Mouse (Mus musculus): ENCODE data around the gene Prom1. TPM values are rescaled to one million over a fixed set of nuclear protein-coding genes. Genes with fewer than 3 reads are reported as not detected.
"Not testable (repeated sequence)": the region's sequence is repeated elsewhere in the genome, so short reads cannot be mapped to it uniquely, and the experiment has no call there.

Prom1 gene
- total RNA-seq (2017): 3.3 and 6.4 TPM in 2 replicates

- ATAC-seq (replicated peaks in 1 of 2; ENCODE audit: insufficient read depth in 1 of 2, low FRiP score in 2 of 2, low TSS enrichment in 1 of 2, low read depth in 1 of 2, poor library complexity in 2 of 2, severe bottlenecking in 2 of 2): peak; percentile 29 to 47
Observed at GRCm38 (mm10) chr5:44101231-44102110, at the start of gene Prom1. TSS of gene Prom1 (minus strand) at chr5:44102032.

- no peak for ATAC-seq (replicated peaks in 1 of 2; ENCODE audit: insufficient read depth in 1 of 2, low FRiP score in 2 of 2, low TSS enrichment in 1 of 2, low read depth in 1 of 2, poor library complexity in 2 of 2, severe bottlenecking in 2 of 2)
Observed at GRCm38 (mm10) chr5:44147732-44148131, 45.9 kb upstream of the Prom1 start.

- ATAC-seq (replicated peaks in 1 of 2; ENCODE audit: insufficient read depth in 1 of 2, low FRiP score in 2 of 2, low TSS enrichment in 1 of 2, low read depth in 1 of 2, poor library complexity in 2 of 2, severe bottlenecking in 2 of 2): peak; percentile 88 to 95
Observed at GRCm38 (mm10) chr5:44146437-44147332, 44.9 kb upstream of the Prom1 start.

GRCm38 (mm10) chr5:44143467-44144235 is 41.8 kb upstream of the Prom1 start:
- ATAC-seq (replicated peaks in 1 of 2; ENCODE audit: insufficient read depth in 1 of 2, low FRiP score in 2 of 2, low TSS enrichment in 1 of 2, low read depth in 1 of 2, poor library complexity in 2 of 2, severe bottlenecking in 2 of 2): no peak

- ATAC-seq (replicated peaks in 1 of 2; ENCODE audit: insufficient read depth in 1 of 2, low FRiP score in 2 of 2, low TSS enrichment in 1 of 2, low read depth in 1 of 2, poor library complexity in 2 of 2, severe bottlenecking in 2 of 2): peak; percentile 74 to 84
Observed at GRCm38 (mm10) chr5:44127487-44127886, 25.7 kb upstream of the Prom1 start.

GRCm38 (mm10) chr5:44126574-44126973 is 24.7 kb upstream of the Prom1 start:
- ATAC-seq (replicated peaks in 1 of 2; ENCODE audit: insufficient read depth in 1 of 2, low FRiP score in 2 of 2, low TSS enrichment in 1 of 2, low read depth in 1 of 2, poor library complexity in 2 of 2, severe bottlenecking in 2 of 2): not testable (repeated sequence)

GRCm38 (mm10) chr5:44121390-44121789 is 19.6 kb upstream of the Prom1 start:
- no peak for ATAC-seq (replicated peaks in 1 of 2; ENCODE audit: insufficient read depth in 1 of 2, low FRiP score in 2 of 2, low TSS enrichment in 1 of 2, low read depth in 1 of 2, poor library complexity in 2 of 2, severe bottlenecking in 2 of 2)

GRCm38 (mm10) chr5:44113138-44113537 is 11.3 kb upstream of the Prom1 start:
- no peak for ATAC-seq (replicated peaks in 1 of 2; ENCODE audit: insufficient read depth in 1 of 2, low FRiP score in 2 of 2, low TSS enrichment in 1 of 2, low read depth in 1 of 2, poor library complexity in 2 of 2, severe bottlenecking in 2 of 2)

- ATAC-seq (replicated peaks in 1 of 2; ENCODE audit: insufficient read depth in 1 of 2, low FRiP score in 2 of 2, low TSS enrichment in 1 of 2, low read depth in 1 of 2, poor library complexity in 2 of 2, severe bottlenecking in 2 of 2): no peak
Observed at GRCm38 (mm10) chr5:44109121-44109520, 7.3 kb upstream of the Prom1 start.

- no peak for ATAC-seq (replicated peaks in 1 of 2; ENCODE audit: insufficient read depth in 1 of 2, low FRiP score in 2 of 2, low TSS enrichment in 1 of 2, low read depth in 1 of 2, poor library complexity in 2 of 2, severe bottlenecking in 2 of 2)
Observed at GRCm38 (mm10) chr5:44108125-44108524, 6.3 kb upstream of the Prom1 start.

- no peak for ATAC-seq (replicated peaks in 1 of 2; ENCODE audit: insufficient read depth in 1 of 2, low FRiP score in 2 of 2, low TSS enrichment in 1 of 2, low read depth in 1 of 2, poor library complexity in 2 of 2, severe bottlenecking in 2 of 2)
Observed at GRCm38 (mm10) chr5:44105192-44105591, 3.4 kb upstream of the Prom1 start.

GRCm38 (mm10) chr5:44104686-44105085 is 2.9 kb upstream of the Prom1 start:
- ATAC-seq (replicated peaks in 1 of 2; ENCODE audit: insufficient read depth in 1 of 2, low FRiP score in 2 of 2, low TSS enrichment in 1 of 2, low read depth in 1 of 2, poor library complexity in 2 of 2, severe bottlenecking in 2 of 2): no peak

- no peak; a peak in 1 of 4 replicates for ATAC-seq (replicated peaks in 1 of 2; ENCODE audit: insufficient read depth in 1 of 2, low FRiP score in 2 of 2, low TSS enrichment in 1 of 2, low read depth in 1 of 2, poor library complexity in 2 of 2, severe bottlenecking in 2 of 2)
Observed at GRCm38 (mm10) chr5:44104120-44104519, 2.3 kb upstream of the Prom1 start.

GRCm38 (mm10) chr5:44103121-44103520 is 1.3 kb upstream of the Prom1 start:
- no peak for ATAC-seq (replicated peaks in 1 of 2; ENCODE audit: insufficient read depth in 1 of 2, low FRiP score in 2 of 2, low TSS enrichment in 1 of 2, low read depth in 1 of 2, poor library complexity in 2 of 2, severe bottlenecking in 2 of 2)

- peak; percentile 30 to 47 for ATAC-seq (replicated peaks in 1 of 2; ENCODE audit: insufficient read depth in 1 of 2, low FRiP score in 2 of 2, low TSS enrichment in 1 of 2, low read depth in 1 of 2, poor library complexity in 2 of 2, severe bottlenecking in 2 of 2)
Observed at GRCm38 (mm10) chr5:44100544-44101230, 1.1 kb downstream of the Prom1 start.

- no peak for ATAC-seq (replicated peaks in 1 of 2; ENCODE audit: insufficient read depth in 1 of 2, low FRiP score in 2 of 2, low TSS enrichment in 1 of 2, low read depth in 1 of 2, poor library complexity in 2 of 2, severe bottlenecking in 2 of 2)
Observed at GRCm38 (mm10) chr5:44100187-44100543, 1.7 kb downstream of the Prom1 start.

GRCm38 (mm10) chr5:44096996-44097395 is 4.8 kb downstream of the Prom1 start:
- ATAC-seq (replicated peaks in 1 of 2; ENCODE audit: insufficient read depth in 1 of 2, low FRiP score in 2 of 2, low TSS enrichment in 1 of 2, low read depth in 1 of 2, poor library complexity in 2 of 2, severe bottlenecking in 2 of 2): no peak

Measured in hematopoietic stem cell, adult 5-6 weeks (primary cell).